Mouse (Mus musculus) spleen, postnatal 0 days (tissue): ENCODE results near the gene Mei4. TPM values are rescaled to one million over a fixed set of nuclear protein-coding genes. Genes with fewer than 3 reads are reported as not detected.

Experiments
- polyA plus RNA-seq: library from polyadenylated mRNA; unstranded; fragments of >200 nt; fragmentation: Nextera tagmentation; extraction: Ambion mirVana; gene quantifications from 2 replicates; pipeline ENCODE4 v1.2.1, GENCODE M21; 2015

The Mei4 gene
- 0.25 and 0.33 TPM in 2 replicates for polyA plus RNA-seq

DNA sequence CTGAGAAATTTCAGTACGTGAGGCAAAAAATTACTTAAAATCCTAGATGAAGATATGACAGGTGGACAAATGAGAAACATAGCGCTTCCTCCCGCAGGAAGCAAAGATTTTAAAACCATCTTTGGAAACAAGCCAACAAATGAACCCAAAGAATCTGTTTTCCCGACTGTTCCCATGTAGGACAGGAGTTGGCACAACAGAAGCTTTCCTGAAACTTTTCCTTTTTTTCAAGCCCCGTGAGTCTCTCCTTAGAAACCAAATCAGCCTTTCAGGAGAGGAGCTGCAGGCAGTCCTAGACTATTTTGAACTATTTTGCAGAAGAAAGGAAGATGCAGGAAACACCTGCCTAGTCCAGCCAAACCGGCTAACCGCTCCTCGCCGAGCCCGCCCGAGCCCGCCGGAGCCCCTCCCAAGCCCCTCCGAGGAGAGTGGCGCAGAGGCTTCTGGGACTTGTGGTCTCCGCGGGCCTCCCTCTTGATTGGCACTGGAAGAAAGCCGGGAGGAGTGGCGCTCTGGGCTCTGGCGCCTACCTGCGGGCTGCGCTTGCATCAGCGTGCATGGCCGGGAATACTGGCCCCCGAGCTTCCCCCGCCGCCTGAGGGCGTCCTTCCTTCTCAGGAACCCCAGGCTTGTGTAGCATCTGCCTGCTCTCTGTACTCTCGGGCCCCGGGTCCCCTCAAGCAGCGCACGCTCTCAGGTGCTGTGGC is at the start of gene Mei4:
TSS of gene Mei4 (plus strand) at position 490 of the 707 bp plus-strand sequence.

Other genes with a start within 250 kb of the Mei4 start
- 0.04 and 0.12 TPM in 2 replicates for gene Htr1b, start 229.8 kb upstream of the Mei4 start, polyA plus RNA-seq